Mouse (Mus musculus) C2C12 (cell line): ENCODE results near the gene Tmem25.

Source experiments
- CTCF ChIP-seq: IDR thresholded peaks from one replicate; pipeline ENCODE4 v1.5.1; 2011; ENCODE audit not compliant: control insufficient read depth, insufficient read depth, insufficient read length
- MAX ChIP-seq: IDR thresholded peaks from one replicate; pipeline ENCODE4 v1.6.1; 2011; ENCODE audit warnings: mild to moderate bottlenecking, control low read depth
- USF1 ChIP-seq: IDR thresholded peaks from one replicate; pipeline ENCODE4 v1.6.1; 2011; ENCODE audit warnings: low read depth, mild to moderate bottlenecking, control low read depth, moderate library complexity

GRCm38 (mm10) chr9:44798298-44798697 lies 809 bp downstream of the Tmem25 start:
- TF ChIP-seq CTCF (no peak), USF1 (no peak), MAX (no peak)
